Mouse (Mus musculus): ENCODE data around the gene Zfp653. TPM values are rescaled to one million over a fixed set of nuclear protein-coding genes. Genes with fewer than 3 reads are reported as not detected.
"Not testable (repeated sequence)": the region's sequence is repeated elsewhere in the genome, so short reads cannot be mapped to it uniquely, and the experiment has no call there.

Gene Zfp653
- total and polyA plus RNA-seq, 3 experiments = 9.0 to 11.4 (median 10.4) TPM

DNA sequence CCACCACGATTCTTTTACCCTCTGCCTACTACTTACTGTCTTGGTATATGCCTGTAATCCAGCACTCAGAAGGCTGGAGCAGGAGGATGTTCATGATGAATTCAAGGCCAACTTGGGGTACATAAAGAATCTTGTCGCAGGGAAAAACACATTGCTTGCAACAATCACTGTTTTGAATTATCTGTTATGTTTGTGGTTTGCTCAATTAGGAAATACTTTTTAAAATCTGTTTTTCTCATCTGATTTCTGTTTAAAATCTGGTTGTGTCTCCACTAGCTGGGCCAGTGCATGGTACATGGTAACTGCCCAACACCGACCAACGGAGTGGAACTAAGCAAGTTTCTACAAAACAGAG is 13.5 kb upstream of the Zfp653 start:
- dilution Hi-C loops (cut with MboI; ENCODE audit: extremely low pct_ligation_motif_present, extremely low pct_unique_long_range_greater_than_20kb, low sequenced_read_pairs) = no loop called here
- TF ChIP-seq RCOR1 (conservative IDR thresholded peaks at IDR 0.05; ENCODE audit: low read depth, low read length) (no peak), RAD21 (IDR thresholded peaks at IDR 0.05; ENCODE audit: low read depth, low read length) (no peak), MXI1 (IDR thresholded peaks at IDR 0.05; ENCODE audit: low read depth, low read length) (no peak)
- H3K36me3 ChIP-seq (replicated peaks in 1 of 2; ENCODE audit: control insufficient read depth in 1 of 2, insufficient read depth in 1 of 2, low read length in 1 of 2) = peaks cover 5 to 35% of the 10 kb centered on the region in 2 experiments
- H3K4me3 ChIP-seq (replicated peaks in 1 of 3; ENCODE audit: low read depth in 2 of 3, low read length in 2 of 3, poor library complexity in 1 of 3) = peak overlapping the region; percentile 74 to 98 (median 96)
- H3K27me3 ChIP-seq (replicated peaks) = no peaks in the 10 kb centered on the region
- peaks cover 0 to 18% of the 10 kb centered on the region in 2 experiments; a peak in 2 of 4 replicates for H3K4me1 ChIP-seq (ENCODE audit: control insufficient read depth in 1 of 2, insufficient read depth in 2 of 2)
- no peak for DNase-seq (ENCODE audit: extremely low read depth)
- peak overlapping the region; percentile 76 for H3K4me2 ChIP-seq (ENCODE audit: insufficient read depth, low read depth, poor library complexity, severe bottlenecking)
- H3K9me3 ChIP-seq (replicated peaks; ENCODE audit: low read length) = no peaks in the 10 kb centered on the region
- peak overlapping the region; percentile 75 for H3K9ac ChIP-seq (ENCODE audit: insufficient read depth, low read depth)
- H3K79me2 ChIP-seq (replicated peaks; ENCODE audit: control insufficient read depth, extremely low read depth, insufficient read depth, poor library complexity, severe bottlenecking) = peaks cover 3% of the 10 kb centered on the region; the same call in 1 of the 2 replicates
- in situ Hi-C loops (cut with MboI; ENCODE audit: low pct_ligation_motif_present, low pct_unique_long_range_greater_than_20kb, low sequenced_read_pairs) = no loop called here
- H3K27ac ChIP-seq (ENCODE audit: insufficient read depth, low read depth) = no peak overlapping the region

DNA sequence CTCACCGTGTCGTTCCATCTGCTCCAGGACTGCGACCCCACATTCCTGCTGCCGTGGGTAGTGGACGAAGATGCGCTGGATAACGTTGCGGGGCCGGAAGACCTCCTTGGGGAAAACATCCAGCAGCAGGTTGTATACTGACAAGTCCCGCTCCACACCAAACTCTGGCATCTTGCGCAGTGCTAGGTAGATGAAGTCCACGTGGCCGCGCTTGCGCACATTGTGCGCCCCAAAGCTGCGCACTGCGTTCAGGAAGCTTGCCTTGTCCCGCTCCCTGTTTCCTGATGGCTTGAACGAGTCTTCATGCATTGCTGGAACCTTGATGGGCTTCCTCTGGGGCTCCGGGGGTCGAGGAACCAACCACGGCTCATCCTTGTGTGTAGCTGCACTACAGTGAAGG is 5.0 kb upstream of the Zfp653 start:
- no peak for DNase-seq (ENCODE audit: extremely low read depth)
- Histone ChIP-seq H3K27me3 (replicated peaks) (no peaks in the 10 kb centered on the region), H3K4me3 (replicated peaks in 1 of 3; ENCODE audit: low read depth in 2 of 3, low read length in 2 of 3, poor library complexity in 1 of 3) (no peak overlapping the region), H3K4me1 (ENCODE audit: control insufficient read depth in 1 of 2, insufficient read depth in 2 of 2) (peaks cover 6 to 18% of the 10 kb centered on the region in 2 experiments), H3K4me2 (ENCODE audit: insufficient read depth, low read depth, poor library complexity, severe bottlenecking) (no peak overlapping the region), H3K9ac (ENCODE audit: insufficient read depth, low read depth) (no peak overlapping the region), H3K9me3 (replicated peaks; ENCODE audit: low read length) (no peaks in the 10 kb centered on the region), H3K27ac (ENCODE audit: insufficient read depth, low read depth) (no peak overlapping the region), H3K79me2 (replicated peaks; ENCODE audit: control insufficient read depth, extremely low read depth, insufficient read depth, poor library complexity, severe bottlenecking) (no peaks in the 10 kb centered on the region; the same call in 1 of the 2 replicates), H3K36me3 (replicated peaks in 1 of 2; ENCODE audit: control insufficient read depth in 1 of 2, insufficient read depth in 1 of 2, low read length in 1 of 2) (peaks cover 50 to 77% of the 10 kb centered on the region in 2 experiments)
- dilution Hi-C loops (cut with MboI; ENCODE audit: extremely low pct_ligation_motif_present, extremely low pct_unique_long_range_greater_than_20kb, low sequenced_read_pairs) = no loop called here
- in situ Hi-C loops (cut with MboI; ENCODE audit: low pct_ligation_motif_present, low pct_unique_long_range_greater_than_20kb, low sequenced_read_pairs) = no loop called here
- TF ChIP-seq MYC (IDR thresholded peaks at IDR 0.05; ENCODE audit: low read depth, low read length) = no peak
- no peak for TF ChIP-seq CHD1 (IDR thresholded peaks at IDR 0.05; ENCODE audit: low read depth, low read length)

GRCm38 (mm10) chr9:22075778-22076177 is 4.6 kb upstream of the Zfp653 start:
- H3K36me3 ChIP-seq (replicated peaks in 1 of 2; ENCODE audit: control insufficient read depth in 1 of 2, insufficient read depth in 1 of 2, low read length in 1 of 2) = peaks cover 50 to 75% of the 10 kb centered on the region in 2 experiments
- in situ Hi-C loops (cut with MboI; ENCODE audit: low pct_ligation_motif_present, low pct_unique_long_range_greater_than_20kb, low sequenced_read_pairs); H3K4me3 ChIP-seq (replicated peaks in 1 of 3; ENCODE audit: low read depth in 2 of 3, low read length in 2 of 3, poor library complexity in 1 of 3); H3K4me2 ChIP-seq (ENCODE audit: insufficient read depth, low read depth, poor library complexity, severe bottlenecking); H3K9me3 ChIP-seq (replicated peaks; ENCODE audit: low read length); H3K27me3 ChIP-seq (replicated peaks); dilution Hi-C loops (cut with MboI; ENCODE audit: extremely low pct_ligation_motif_present, extremely low pct_unique_long_range_greater_than_20kb, low sequenced_read_pairs); DNase-seq (ENCODE audit: extremely low read depth); H3K9ac ChIP-seq (ENCODE audit: insufficient read depth, low read depth); H3K27ac ChIP-seq (ENCODE audit: insufficient read depth, low read depth); H3K79me2 ChIP-seq (replicated peaks; ENCODE audit: control insufficient read depth, extremely low read depth, insufficient read depth, poor library complexity, severe bottlenecking): not testable (repeated sequence)
- peaks cover 6 to 18% of the 10 kb centered on the region in 2 experiments for H3K4me1 ChIP-seq (ENCODE audit: control insufficient read depth in 1 of 2, insufficient read depth in 2 of 2)

DNA sequence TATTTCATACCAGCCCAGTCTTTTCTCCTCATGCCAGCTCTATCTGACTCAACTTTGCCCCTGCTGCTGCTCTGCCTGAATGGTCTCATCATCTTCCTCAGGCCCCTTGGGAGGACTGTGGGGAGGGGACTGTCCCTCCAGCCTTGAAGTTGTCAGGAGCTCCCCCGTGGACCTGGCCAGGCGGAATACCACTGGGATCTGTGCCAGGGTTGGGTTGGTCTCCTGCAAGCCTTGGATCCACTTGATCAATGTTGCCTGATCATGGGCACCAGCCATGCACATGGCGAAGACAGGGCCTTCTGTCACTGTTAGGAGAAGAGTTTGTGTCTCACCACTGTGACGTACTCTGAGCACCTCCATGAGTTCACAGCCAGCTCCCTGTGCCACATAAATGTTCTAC is 1.1 kb upstream of the Zfp653 start:
- in situ Hi-C loops (cut with MboI; ENCODE audit: low pct_ligation_motif_present, low pct_unique_long_range_greater_than_20kb, low sequenced_read_pairs) = loop anchor here (5.0 kb wide), 2 partner anchors 45 to 85 kb away; partner anchors contain the start of genes Elof1 and Pigyl
- TF ChIP-seq ETS1 (conservative IDR thresholded peaks at IDR 0.05; ENCODE audit: low read depth, low read length) (no peak), ZMIZ1 (IDR thresholded peaks at IDR 0.05; ENCODE audit: low read depth, low read length) (no peak)
- no peaks in the 10 kb centered on the region for H3K9me3 ChIP-seq (replicated peaks; ENCODE audit: low read length)
- H3K4me1 ChIP-seq (ENCODE audit: control insufficient read depth in 1 of 2, insufficient read depth in 2 of 2) = peaks cover 6 to 19% of the 10 kb centered on the region in 2 experiments
- H3K4me3 ChIP-seq (replicated peaks in 1 of 3; ENCODE audit: low read depth in 2 of 3, low read length in 2 of 3, poor library complexity in 1 of 3) = no peak overlapping the region
- no peak overlapping the region for H3K27ac ChIP-seq (ENCODE audit: insufficient read depth, low read depth)
- H3K27me3 ChIP-seq (replicated peaks) = no peaks in the 10 kb centered on the region
- peak overlapping the region; percentile 83; the same call in 1 of the 2 replicates for H3K9ac ChIP-seq (ENCODE audit: insufficient read depth, low read depth)
- H3K36me3 ChIP-seq (replicated peaks in 1 of 2; ENCODE audit: control insufficient read depth in 1 of 2, insufficient read depth in 1 of 2, low read length in 1 of 2) = peaks cover 46 to 74% of the 10 kb centered on the region in 2 experiments
- no peaks in the 10 kb centered on the region; the same call in 1 of the 2 replicates for H3K79me2 ChIP-seq (replicated peaks; ENCODE audit: control insufficient read depth, extremely low read depth, insufficient read depth, poor library complexity, severe bottlenecking)
- dilution Hi-C loops (cut with MboI; ENCODE audit: extremely low pct_ligation_motif_present, extremely low pct_unique_long_range_greater_than_20kb, low sequenced_read_pairs) = no loop called here
- peak overlapping the region; percentile 73; the same call in 1 of the 2 replicates for H3K4me2 ChIP-seq (ENCODE audit: insufficient read depth, low read depth, poor library complexity, severe bottlenecking)
- DNase-seq (ENCODE audit: extremely low read depth) = peak; percentile 45
